Mouse (Mus musculus): ENCODE results near the gene Adgrl2. TPM values are rescaled to one million over a fixed set of nuclear protein-coding genes. Genes with fewer than 3 reads are reported as not detected.

Adgrl2 gene
- total and polyA plus RNA-seq, 3 experiments, result 0.34 to 6.6 (median 3.2) TPM

GRCm38 (mm10) chr3:148978541-148978940 lies 11.8 kb downstream of the Adgrl2 start:
- Histone ChIP-seq H3K4me2 (ENCODE audit: insufficient read depth, low read depth, poor library complexity, severe bottlenecking) (peak overlapping the region; percentile 29), H3K36me3 (replicated peaks in 1 of 2; ENCODE audit: control insufficient read depth in 1 of 2, insufficient read depth in 1 of 2, low read length in 1 of 2) (no peaks in the 10 kb centered on the region), H3K9me3 (replicated peaks; ENCODE audit: low read length) (no peaks in the 10 kb centered on the region), H3K9ac (ENCODE audit: insufficient read depth, low read depth) (no peak overlapping the region), H3K27ac (ENCODE audit: insufficient read depth, low read depth) (no peak overlapping the region), H3K4me3 (replicated peaks in 1 of 3; ENCODE audit: low read depth in 2 of 3, low read length in 2 of 3, poor library complexity in 1 of 3) (no peak overlapping the region), H3K4me1 (ENCODE audit: control insufficient read depth in 1 of 2, insufficient read depth in 2 of 2) (peaks cover 2 to 9% of the 10 kb centered on the region in 2 experiments; a peak in 1 of 4 replicates), H3K27me3 (replicated peaks) (no peaks in the 10 kb centered on the region), H3K79me2 (replicated peaks; ENCODE audit: control insufficient read depth, extremely low read depth, insufficient read depth, poor library complexity, severe bottlenecking) (no peaks in the 10 kb centered on the region)
- TF ChIP-seq ZC3H11A (IDR thresholded peaks at IDR 0.05; ENCODE audit: low read depth, low read length) (peak; percentile 35), CTCF (conservative IDR thresholded peaks at IDR 0.05 in 1 of 2, IDR thresholded peaks at IDR 0.05 in 1 of 2; ENCODE audit: low read depth in 2 of 2, low read length in 2 of 2) (peak in 1 of 2 experiments; percentile 61; a peak in 2 of 4 replicates), PAX5 (IDR thresholded peaks at IDR 0.05; ENCODE audit: low read length) (no peak), USF2 (conservative IDR thresholded peaks at IDR 0.05; ENCODE audit: low read depth, low read length) (no peak), JUN (IDR thresholded peaks at IDR 0.05; ENCODE audit: insufficient read depth, low read depth, low read length) (no peak), MYC (IDR thresholded peaks at IDR 0.05; ENCODE audit: low read depth, low read length) (peak; percentile 47; the same call in 1 of the 2 replicates), SMC3 (IDR thresholded peaks at IDR 0.05; ENCODE audit: low read depth, low read length) (peak; percentile 73), RAD21 (IDR thresholded peaks at IDR 0.05; ENCODE audit: low read depth, low read length) (peak; percentile 74)
- in situ Hi-C loops (cut with MboI; ENCODE audit: low pct_ligation_motif_present, low pct_unique_long_range_greater_than_20kb, low sequenced_read_pairs), result no loop called here
- dilution Hi-C loops (cut with MboI; ENCODE audit: extremely low pct_ligation_motif_present, extremely low pct_unique_long_range_greater_than_20kb, low sequenced_read_pairs), result no loop called here
- DNase-seq (ENCODE audit: extremely low read depth), result no peak

- Histone ChIP-seq H3K9me3 (replicated peaks; ENCODE audit: low read length) (no peaks in the 10 kb centered on the region), H3K4me1 (ENCODE audit: control insufficient read depth in 1 of 2, insufficient read depth in 2 of 2) (peaks cover 2 to 9% of the 10 kb centered on the region in 2 experiments; a peak in 1 of 4 replicates), H3K9ac (ENCODE audit: insufficient read depth, low read depth) (no peak overlapping the region), H3K4me2 (ENCODE audit: insufficient read depth, low read depth, poor library complexity, severe bottlenecking) (peak overlapping the region; percentile 29; the same call in 1 of the 2 replicates), H3K79me2 (replicated peaks; ENCODE audit: control insufficient read depth, extremely low read depth, insufficient read depth, poor library complexity, severe bottlenecking) (no peaks in the 10 kb centered on the region), H3K27ac (ENCODE audit: insufficient read depth, low read depth) (no peak overlapping the region), H3K27me3 (replicated peaks) (no peaks in the 10 kb centered on the region), H3K36me3 (replicated peaks in 1 of 2; ENCODE audit: control insufficient read depth in 1 of 2, insufficient read depth in 1 of 2, low read length in 1 of 2) (no peaks in the 10 kb centered on the region), H3K4me3 (replicated peaks in 1 of 3; ENCODE audit: low read depth in 2 of 3, low read length in 2 of 3, poor library complexity in 1 of 3) (no peak overlapping the region)
- dilution Hi-C loops (cut with MboI; ENCODE audit: extremely low pct_ligation_motif_present, extremely low pct_unique_long_range_greater_than_20kb, low sequenced_read_pairs), result no loop called here
- no peak for TF ChIP-seq JUND (conservative IDR thresholded peaks at IDR 0.05; ENCODE audit: low read depth, low read length)
- TF ChIP-seq CTCF (conservative IDR thresholded peaks at IDR 0.05 in 1 of 2, IDR thresholded peaks at IDR 0.05 in 1 of 2; ENCODE audit: low read depth in 2 of 2, low read length in 2 of 2), result no peak
- TF ChIP-seq USF1 (IDR thresholded peaks at IDR 0.05; ENCODE audit: low read depth, low read length), result no peak
- no peak for TF ChIP-seq ETS1 (conservative IDR thresholded peaks at IDR 0.05; ENCODE audit: low read depth, low read length)
- DNase-seq (ENCODE audit: extremely low read depth), result no peak
- in situ Hi-C loops (cut with MboI; ENCODE audit: low pct_ligation_motif_present, low pct_unique_long_range_greater_than_20kb, low sequenced_read_pairs), result no loop called here
Observed at GRCm38 (mm10) chr3:148977838-148978237, 12.5 kb downstream of the Adgrl2 start.

- DNase-seq (ENCODE audit: extremely low read depth), result no peak
- dilution Hi-C loops (cut with MboI; ENCODE audit: extremely low pct_ligation_motif_present, extremely low pct_unique_long_range_greater_than_20kb, low sequenced_read_pairs), result no loop called here
- no peaks in the 10 kb centered on the region for H3K27me3 ChIP-seq (replicated peaks)
- H3K27ac ChIP-seq (ENCODE audit: insufficient read depth, low read depth), result no peak overlapping the region
- no peaks in the 10 kb centered on the region for H3K9me3 ChIP-seq (replicated peaks; ENCODE audit: low read length)
- in situ Hi-C loops (cut with MboI; ENCODE audit: low pct_ligation_motif_present, low pct_unique_long_range_greater_than_20kb, low sequenced_read_pairs), result no loop called here
- no peak overlapping the region for H3K4me2 ChIP-seq (ENCODE audit: insufficient read depth, low read depth, poor library complexity, severe bottlenecking)
- H3K36me3 ChIP-seq (replicated peaks in 1 of 2; ENCODE audit: control insufficient read depth in 1 of 2, insufficient read depth in 1 of 2, low read length in 1 of 2), result no peaks in the 10 kb centered on the region
- TF ChIP-seq POLR2A (IDR thresholded peaks at IDR 0.05; ENCODE audit: low read depth, low read length), result no peak
- H3K9ac ChIP-seq (ENCODE audit: insufficient read depth, low read depth), result no peak overlapping the region
- H3K4me1 ChIP-seq (ENCODE audit: control insufficient read depth in 1 of 2, insufficient read depth in 2 of 2), result peaks cover 2 to 9% of the 10 kb centered on the region in 2 experiments; a peak in 1 of 4 replicates
- H3K4me3 ChIP-seq (replicated peaks in 1 of 3; ENCODE audit: low read depth in 2 of 3, low read length in 2 of 3, poor library complexity in 1 of 3), result no peak overlapping the region
- no peaks in the 10 kb centered on the region for H3K79me2 ChIP-seq (replicated peaks; ENCODE audit: control insufficient read depth, extremely low read depth, insufficient read depth, poor library complexity, severe bottlenecking)
Observed at GRCm38 (mm10) chr3:148977124-148977529, 13.2 kb downstream of the Adgrl2 start.

Data from CH12.LX (cell line).